Mouse (Mus musculus) spleen, adult 10 weeks (tissue): ENCODE measurements around the gene Fam234b. TPM values are rescaled to one million over a fixed set of nuclear protein-coding genes. Genes with fewer than 3 reads are reported as not detected.

Experiments
- polyA plus RNA-seq: library from polyadenylated mRNA; stranded (reverse); fragments of 350-450 nt; fragmentation: Illumina TruSeq; extraction: RNeasy Lipid Tissue Mini Kit (QIAGEN cat#74804); gene quantifications from one replicate; pipeline ENCODE4 v1.2.3, GENCODE M21; 2015; ENCODE audit warnings: low replicate concordance; ENCODE audit not compliant: insufficient read depth

The Fam234b gene
- 15.2 TPM for polyA plus RNA-seq

GRCm38 (mm10) chr6:135197921-135198532 lies at the start of gene Fam234b, which contains the start of gene Hebp1:
Fam234b (plus strand) TSS chr6:135197977.
Hebp1 (minus strand) TSS chr6:135198022.

GRCm38 (mm10) chr6:135254153-135254552 lies 56.4 kb downstream of the Fam234b start, which contains the start of gene Gsg1:
Gsg1 (minus strand) TSS chr6:135254351.

Other genes starting within 250 kb of the Fam234b start
- gene Apold1, start 216.3 kb upstream of the Fam234b start, polyA plus RNA-seq = 2.3 TPM
- 96.1 TPM for gene Ddx47, start 186.4 kb upstream of the Fam234b start, polyA plus RNA-seq
- 0.36 TPM for gene Gprc5a, start 132.3 kb upstream of the Fam234b start, polyA plus RNA-seq
- not detected for gene Gprc5d, start 79.7 kb upstream of the Fam234b start, polyA plus RNA-seq
- gene Hebp1, start within 50 bp of the Fam234b start, polyA plus RNA-seq = 102 TPM
- gene Gsg1, start 56.4 kb downstream of the Fam234b start, polyA plus RNA-seq = 0.30 TPM
- not detected for gene Pbp2, start 112.4 kb downstream of the Fam234b start, polyA plus RNA-seq
- 22.4 TPM for gene Emp1, start 164.6 kb downstream of the Fam234b start, polyA plus RNA-seq